Mouse (Mus musculus): ENCODE measurements at regions not wholly inside any gene's neighbourhood (a gene's known extent, or its start where the extent isn't known, plus 50 kb on each side); places are given as distances from the start of the nearest gene placed in this dataset.

DNA sequence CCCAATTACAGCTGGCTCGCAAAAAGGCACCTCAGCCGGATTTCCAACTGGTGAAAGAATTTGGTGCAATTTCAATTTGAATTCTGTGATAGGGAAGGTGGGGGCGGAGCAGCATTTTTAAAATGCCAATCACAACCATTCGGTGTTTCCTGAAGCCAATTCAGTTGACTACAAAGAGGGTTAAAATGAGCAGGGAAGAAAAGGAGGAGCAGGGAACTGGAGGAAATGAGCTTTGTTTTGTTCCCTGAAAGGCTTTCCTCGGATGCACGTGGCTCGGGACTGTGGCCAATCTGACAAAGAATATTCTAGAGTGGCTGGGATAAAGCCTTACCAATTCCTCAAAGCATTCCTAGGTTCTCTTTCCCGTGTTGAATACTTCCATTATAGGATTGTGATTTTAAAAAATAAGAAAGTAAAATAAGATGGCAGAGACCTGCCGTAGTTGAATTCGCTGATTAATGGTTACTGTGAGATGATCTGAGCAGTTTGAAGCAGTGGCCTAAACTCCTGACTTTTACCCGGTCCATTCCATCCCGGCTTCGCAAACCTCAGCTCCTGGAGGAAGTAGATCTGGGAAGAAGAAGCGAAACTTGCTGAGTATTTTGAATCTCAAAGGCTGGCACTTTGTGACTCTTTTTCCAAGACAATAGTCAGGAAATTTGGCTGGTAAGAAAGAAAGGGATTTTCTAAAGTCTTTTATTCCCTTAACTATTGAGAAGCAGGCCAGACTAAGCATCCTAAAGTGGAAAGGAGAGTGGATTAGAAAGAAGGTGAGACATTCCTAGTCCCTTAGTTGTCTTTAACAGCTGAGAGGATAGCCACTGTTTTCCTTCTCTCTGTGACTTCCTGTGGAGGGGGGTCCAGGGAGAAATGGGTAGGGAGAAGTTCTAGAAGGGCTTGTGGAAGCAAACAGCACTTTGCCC lies 229.3 kb upstream of the Adgrl2 start:
- TF ChIP-seq GABPA (IDR thresholded peaks at IDR 0.05; ENCODE audit: insufficient replicate concordance, low read depth, low read length) (no peak), CTCF (conservative IDR thresholded peaks at IDR 0.05 in 1 of 2, IDR thresholded peaks at IDR 0.05 in 1 of 2; ENCODE audit: low read depth in 2 of 2, low read length in 2 of 2) (no peak), MAX (IDR thresholded peaks at IDR 0.05; ENCODE audit: low read length) (no peak), RAD21 (IDR thresholded peaks at IDR 0.05; ENCODE audit: low read depth, low read length) (no peak)
